In genomic region chr4:116451553-116451952, GRCm38 (mm10) we compare ENCODE assay signal across 22 mouse cellular contexts.
"Had no signal": no experiment of that assay in that cellular context is flagged by ENCODE, and none has a peak within 500 bp of the region (broad histone marks: within the 10 kb centered on the region; RNA-seq: fewer than 3 reads in every experiment).

No protein-coding gene starts in this region.

- H3K9me3 ChIP-seq: heart, embryonic 10.5 days; heart, embryonic 12.5 days; hindbrain, embryonic 13.5 days; hindbrain, embryonic 15.5 days; limb, embryonic 10.5 days; limb, embryonic 12.5 days; liver, embryonic 13.5 days had no signal

- H3K4me1 ChIP-seq: hindbrain, embryonic 13.5 days; hindbrain, embryonic 15.5 days; limb, embryonic 10.5 days; limb, embryonic 12.5 days had no signal

- H3K9ac ChIP-seq: heart, embryonic 12.5 days; hindbrain, embryonic 13.5 days; hindbrain, embryonic 15.5 days; limb, embryonic 12.5 days; liver, embryonic 13.5 days had no signal

- DNase-seq: gastrocnemius, adult 2 months; gastrocnemius, postnatal 10 days; gastrocnemius, postnatal 25 days; heart, adult 18-20 months; heart, postnatal 10 days; heart, postnatal 4 days; kidney, adult 11 months; kidney, postnatal 10 days; kidney, postnatal 25 days; kidney, postnatal 4 days; liver; liver, embryonic 13.5 days had no signal

- H3K4me3 ChIP-seq: gastrocnemius, adult 2 months; heart, embryonic 10.5 days; heart, embryonic 12.5 days; hindbrain, embryonic 13.5 days; hindbrain, embryonic 15.5 days; layer of hippocampus, adult 2 months; left cerebral cortex, adult 2 months; limb, embryonic 10.5 days; limb, embryonic 12.5 days; liver, embryonic 13.5 days had no signal

- H3K27me3 ChIP-seq: heart, embryonic 12.5 days; hindbrain, embryonic 13.5 days; hindbrain, embryonic 15.5 days; limb, embryonic 12.5 days; liver, embryonic 13.5 days had no signal

- H3K36me3 ChIP-seq: heart, embryonic 10.5 days; hindbrain, embryonic 13.5 days; hindbrain, embryonic 15.5 days had no signal

- H3K4me2 ChIP-seq: heart, embryonic 12.5 days; hindbrain, embryonic 13.5 days; hindbrain, embryonic 15.5 days; limb, embryonic 12.5 days; liver, embryonic 11.5 days; liver, embryonic 13.5 days had no signal

- ATAC-seq: hindbrain, postnatal 0 days had no signal

- H3K27ac ChIP-seq: gastrocnemius, adult 2 months; heart, embryonic 10.5 days; hindbrain, embryonic 13.5 days; hindbrain, embryonic 15.5 days; hindbrain, postnatal 0 days; layer of hippocampus, adult 2 months; left cerebral cortex, adult 2 months; limb, embryonic 10.5 days; limb, embryonic 12.5 days; liver, embryonic 13.5 days had no signal
